Mouse (Mus musculus): ENCODE data around the gene Olfr544. TPM values are rescaled to one million over a fixed set of nuclear protein-coding genes. Genes with fewer than 3 reads are reported as not detected.
"Not testable (repeated sequence)": the region's sequence is repeated elsewhere in the genome, so short reads cannot be mapped to it uniquely, and the experiment has no call there.

Olfr544 gene
- not detected in 2 replicates for total RNA-seq (2017)

- ATAC-seq (ENCODE audit: extremely low read depth, insufficient number of reproducible peaks, low FRiP score, poor library complexity, severe bottlenecking), result no peak
These were observed at the start of gene Olfr544 for GRCm38 (mm10) chr7:102488161-102488560. Gene Olfr544, minus strand, starts transcription at chr7:102488313.

DNA sequence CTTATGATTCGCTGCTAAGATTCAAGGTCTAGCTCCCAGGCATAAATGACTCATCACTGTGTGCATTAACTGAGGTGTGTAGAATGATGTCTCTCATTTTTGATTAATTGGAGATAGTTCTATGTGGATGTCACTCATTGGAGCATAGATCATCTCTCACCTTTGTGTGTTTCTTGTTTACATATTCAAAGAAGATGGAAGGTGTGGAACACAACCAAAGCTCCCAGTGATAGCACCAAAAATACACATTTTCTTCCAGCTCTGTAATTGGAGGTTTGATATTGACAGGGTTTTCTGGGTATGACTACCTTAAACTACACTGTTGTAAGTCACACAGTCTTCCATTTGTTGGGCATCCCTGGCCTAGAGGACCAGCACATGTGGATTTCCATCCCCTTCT, 46.3 kb upstream of the Olfr544 start, which contains the start of gene Olfr547:
TSS of gene Olfr547 (plus strand) at position 301 of the 400 bp plus-strand sequence.
- ATAC-seq (ENCODE audit: extremely low read depth, insufficient number of reproducible peaks, low FRiP score, poor library complexity, severe bottlenecking), result no peak

GRCm38 (mm10) chr7:102529052-102529451, 40.9 kb upstream of the Olfr544 start:
- no peak for ATAC-seq (ENCODE audit: extremely low read depth, insufficient number of reproducible peaks, low FRiP score, poor library complexity, severe bottlenecking)

DNA sequence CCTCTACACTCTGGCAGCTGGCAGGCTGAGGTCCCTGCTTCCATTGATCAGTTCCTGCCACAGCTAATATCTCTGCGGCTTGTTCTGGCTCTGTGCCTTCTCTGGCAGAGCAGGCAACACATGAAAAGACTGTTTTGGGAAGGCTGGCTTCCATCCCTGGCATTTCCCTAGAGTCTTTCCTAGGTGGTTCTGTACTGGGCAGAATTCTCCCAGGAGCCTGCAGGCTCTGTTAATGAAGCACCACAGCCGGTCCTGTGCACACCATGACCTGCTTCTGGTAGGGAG, 28.9 kb upstream of the Olfr544 start:
- no peak for ATAC-seq (ENCODE audit: extremely low read depth, insufficient number of reproducible peaks, low FRiP score, poor library complexity, severe bottlenecking)

DNA sequence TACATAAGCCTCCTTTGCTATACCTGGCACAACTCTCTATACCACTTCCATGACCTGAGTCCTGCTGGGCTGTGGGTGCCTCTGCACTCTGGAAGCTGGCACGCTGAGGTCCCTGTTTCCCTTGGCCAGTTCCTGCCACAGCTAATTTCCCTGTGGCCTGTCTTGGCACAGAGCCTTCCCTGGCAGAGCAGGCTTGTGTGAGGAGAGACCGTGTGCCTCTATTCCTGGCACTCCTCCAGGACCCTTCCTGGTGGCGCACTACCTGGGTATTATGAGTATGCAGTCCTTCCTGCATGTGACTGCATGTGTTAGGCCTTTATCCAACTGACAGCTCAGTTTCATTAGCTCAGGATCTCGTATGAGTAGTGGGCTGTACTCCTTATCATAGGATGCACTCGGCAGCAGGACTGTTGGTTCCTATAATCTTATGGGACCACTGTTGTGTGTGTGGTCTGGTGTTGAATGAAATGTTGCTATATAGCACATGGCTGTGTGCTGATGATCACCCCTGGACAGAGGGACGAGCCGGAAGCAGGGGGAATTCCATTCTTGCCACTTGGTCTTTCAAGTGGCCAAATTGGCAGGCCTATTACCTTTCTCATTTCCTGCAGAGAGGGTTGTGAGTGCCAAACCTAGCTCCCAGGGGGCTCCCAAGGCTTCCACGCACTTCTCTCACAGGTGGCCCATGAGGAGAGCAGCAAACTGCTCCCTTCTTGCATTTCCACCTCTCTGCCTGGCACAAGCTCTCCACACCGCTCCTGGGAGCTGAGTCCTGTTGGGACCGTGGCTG, 28.3 kb upstream of the Olfr544 start:
- ATAC-seq (ENCODE audit: extremely low read depth, insufficient number of reproducible peaks, low FRiP score, poor library complexity, severe bottlenecking), result no peak

GRCm38 (mm10) chr7:102514144-102514543, 26.0 kb upstream of the Olfr544 start:
- ATAC-seq (ENCODE audit: extremely low read depth, insufficient number of reproducible peaks, low FRiP score, poor library complexity, severe bottlenecking), result no peak

DNA sequence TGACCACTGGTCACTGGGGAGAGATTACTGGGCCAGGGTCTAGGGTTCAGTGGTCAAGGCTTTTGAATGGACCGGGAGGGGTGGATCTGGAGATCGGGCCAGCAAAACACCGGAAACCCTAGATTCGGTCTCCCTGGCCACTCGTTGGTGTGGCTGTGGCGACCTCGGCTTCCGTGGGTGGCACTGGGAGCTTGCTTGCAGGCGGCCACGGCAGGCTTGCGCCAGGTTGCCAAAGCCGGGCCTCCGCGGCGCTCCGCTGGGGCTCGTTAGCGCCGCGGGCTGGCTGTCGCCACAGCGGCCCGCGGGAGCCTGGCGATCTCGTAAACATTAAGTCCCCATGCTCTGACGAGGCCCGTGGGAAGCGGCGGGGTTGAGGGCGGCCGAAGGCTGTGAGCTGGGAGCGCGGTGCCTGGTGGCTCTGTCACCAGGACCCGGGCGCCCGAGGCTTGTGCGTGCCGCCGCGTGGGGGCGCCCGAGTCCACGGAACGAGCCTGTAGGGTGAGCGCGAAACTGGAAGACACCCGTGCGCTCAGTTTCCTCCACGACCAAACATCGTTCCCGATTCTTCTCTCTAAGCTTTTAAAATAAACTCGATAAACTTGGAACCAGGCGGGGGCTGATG, 24.8 kb upstream of the Olfr544 start:
- peak; percentile 60 for ATAC-seq (ENCODE audit: extremely low read depth, insufficient number of reproducible peaks, low FRiP score, poor library complexity, severe bottlenecking)

GRCm38 (mm10) chr7:102511927-102512326, 23.8 kb upstream of the Olfr544 start:
- no peak for ATAC-seq (ENCODE audit: extremely low read depth, insufficient number of reproducible peaks, low FRiP score, poor library complexity, severe bottlenecking)

DNA sequence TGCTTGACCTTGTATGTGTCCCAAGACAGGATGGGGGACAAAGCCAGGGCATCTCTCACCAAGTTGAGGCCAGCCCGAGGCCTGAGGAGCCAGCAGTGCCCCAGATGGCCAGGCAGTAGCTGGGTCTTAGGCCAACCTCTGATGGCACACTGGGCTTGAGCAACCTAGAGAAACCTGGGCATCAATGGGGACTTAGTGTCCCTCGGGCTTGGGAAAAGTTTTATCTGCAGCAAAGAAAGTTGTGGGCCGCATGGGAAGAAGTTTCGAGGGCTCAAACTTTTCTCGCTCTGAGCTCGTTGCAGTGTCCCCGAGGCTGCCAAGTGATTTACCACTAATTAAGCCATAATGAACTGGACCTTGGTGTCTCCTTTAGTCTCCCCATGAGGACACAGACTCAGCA, 21.6 kb upstream of the Olfr544 start:
- ATAC-seq (ENCODE audit: extremely low read depth, insufficient number of reproducible peaks, low FRiP score, poor library complexity, severe bottlenecking), result no peak

- ATAC-seq (ENCODE audit: extremely low read depth, insufficient number of reproducible peaks, low FRiP score, poor library complexity, severe bottlenecking), result no peak
These were observed 20.6 kb upstream of the Olfr544 start for GRCm38 (mm10) chr7:102508666-102509065.

DNA sequence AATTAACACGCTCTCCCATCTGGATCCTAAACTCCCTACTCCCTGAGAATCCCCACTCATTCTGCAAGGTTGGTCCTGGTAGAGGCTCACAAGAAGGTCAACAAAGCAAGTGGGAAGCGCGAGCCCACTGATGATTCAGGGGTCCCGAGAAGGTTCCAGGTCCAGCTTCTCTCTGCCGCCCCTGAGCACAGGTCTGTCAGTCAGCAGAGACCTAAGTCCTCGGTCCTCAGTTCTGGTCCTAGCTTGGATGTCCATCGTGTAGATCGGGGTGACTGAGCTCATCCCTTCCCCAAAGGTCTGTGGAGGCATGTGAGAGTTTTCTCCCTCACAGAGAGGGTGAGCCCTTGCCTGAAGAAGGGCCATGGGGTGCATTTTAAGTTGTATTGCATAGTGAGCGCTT, 20.0 kb upstream of the Olfr544 start:
- ATAC-seq (ENCODE audit: extremely low read depth, insufficient number of reproducible peaks, low FRiP score, poor library complexity, severe bottlenecking), result no peak

DNA sequence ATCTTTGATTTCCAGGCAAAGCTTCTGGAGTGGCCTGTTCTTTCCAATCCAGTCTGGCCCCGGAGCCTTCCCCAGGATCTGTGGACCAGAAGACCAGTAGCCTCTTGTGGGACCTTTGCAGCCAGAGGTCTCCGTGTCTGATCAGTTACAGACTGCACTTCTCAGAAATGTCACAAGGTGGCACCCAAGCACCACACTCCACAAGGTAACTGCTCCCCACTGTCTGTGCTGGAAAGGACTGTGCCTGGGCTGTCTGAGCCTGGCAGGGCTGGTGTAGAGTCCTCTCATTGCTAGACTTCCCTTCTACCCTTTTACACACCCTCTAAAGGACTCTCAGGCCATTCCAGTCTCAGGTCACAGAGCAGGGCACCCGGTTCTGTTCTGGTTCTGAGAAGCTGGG, 18.7 kb upstream of the Olfr544 start:
- peak; percentile 69; the same call in 1 of the 2 replicates for ATAC-seq (ENCODE audit: extremely low read depth, insufficient number of reproducible peaks, low FRiP score, poor library complexity, severe bottlenecking)

DNA sequence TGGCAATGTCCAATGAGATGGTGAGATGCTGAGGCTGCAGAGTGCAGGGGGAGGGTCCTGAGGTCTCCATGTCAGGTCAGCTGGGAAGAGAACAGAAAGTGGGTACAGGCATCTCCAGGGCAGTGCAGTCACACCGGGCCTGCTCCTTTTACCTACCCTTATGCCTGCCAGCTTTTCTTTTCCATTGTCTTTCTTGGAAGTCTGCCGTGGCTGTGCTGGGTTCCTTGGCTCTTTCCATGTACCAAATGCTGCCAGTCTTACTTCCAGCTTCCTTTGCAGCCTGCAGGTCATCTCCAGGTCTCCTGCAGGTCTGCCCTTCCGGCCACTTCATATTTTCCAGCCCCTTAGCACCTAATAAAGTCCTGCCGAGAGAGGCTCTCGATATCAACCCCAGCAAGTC, 13.9 kb upstream of the Olfr544 start:
- ATAC-seq (ENCODE audit: extremely low read depth, insufficient number of reproducible peaks, low FRiP score, poor library complexity, severe bottlenecking), result no peak

DNA sequence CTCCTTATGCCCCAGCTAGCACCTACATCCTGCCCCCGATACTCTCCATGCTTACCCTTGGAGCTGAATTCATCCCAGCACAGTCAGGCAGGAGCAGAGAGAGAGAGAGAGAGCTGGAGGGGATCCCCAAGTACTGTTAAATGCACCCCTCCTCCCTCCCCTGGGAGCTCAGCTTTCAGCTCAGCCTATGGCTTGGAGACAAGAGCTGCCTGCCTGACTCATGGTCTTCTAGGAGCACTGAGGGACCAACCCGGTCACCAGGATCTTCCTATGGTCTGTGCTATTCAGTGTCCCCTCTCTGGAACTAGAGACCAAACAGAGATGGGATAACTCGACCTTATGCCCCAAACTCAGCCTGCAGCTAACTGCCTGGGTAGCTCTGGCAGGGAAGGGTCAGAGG, 11.4 kb upstream of the Olfr544 start, which contains the start of gene Olfr545:
TSS of gene Olfr545 (minus strand) at position 101 of the 400 bp plus-strand sequence.
- no peak for ATAC-seq (ENCODE audit: extremely low read depth, insufficient number of reproducible peaks, low FRiP score, poor library complexity, severe bottlenecking)

GRCm38 (mm10) chr7:102494416-102494815, 6.3 kb upstream of the Olfr544 start:
- not testable (repeated sequence) for ATAC-seq (ENCODE audit: extremely low read depth, insufficient number of reproducible peaks, low FRiP score, poor library complexity, severe bottlenecking)

- no peak for ATAC-seq (ENCODE audit: extremely low read depth, insufficient number of reproducible peaks, low FRiP score, poor library complexity, severe bottlenecking)
These were observed 2.0 kb downstream of the Olfr544 start for GRCm38 (mm10) chr7:102486105-102486504.

GRCm38 (mm10) chr7:102484766-102485165, 3.3 kb downstream of the Olfr544 start:
- not testable (repeated sequence) for ATAC-seq (ENCODE audit: extremely low read depth, insufficient number of reproducible peaks, low FRiP score, poor library complexity, severe bottlenecking)

GRCm38 (mm10) chr7:102483665-102484064, 4.4 kb downstream of the Olfr544 start:
- no peak for ATAC-seq (ENCODE audit: extremely low read depth, insufficient number of reproducible peaks, low FRiP score, poor library complexity, severe bottlenecking)

- ATAC-seq (ENCODE audit: extremely low read depth, insufficient number of reproducible peaks, low FRiP score, poor library complexity, severe bottlenecking), result no peak
These were observed 6.5 kb downstream of the Olfr544 start, which contains the start of gene Olfr543 for GRCm38 (mm10) chr7:102481579-102481978. Gene Olfr543, minus strand, starts transcription at chr7:102481679.

GRCm38 (mm10) chr7:102480821-102481220, 7.3 kb downstream of the Olfr544 start:
- ATAC-seq (ENCODE audit: extremely low read depth, insufficient number of reproducible peaks, low FRiP score, poor library complexity, severe bottlenecking), result no peak
